Mouse (Mus musculus) gastrocnemius, postnatal 25 days (tissue): ENCODE measurements around the gene Nmt2. TPM values are rescaled to one million over a fixed set of nuclear protein-coding genes. Genes with fewer than 3 reads are reported as not detected.
A peak's percentile ranks its signal among the peaks of the same experiment; 100 is the strongest.

Experiments used
- DNase-seq: peaks from one replicate; pipeline ENCODE4 v3.0.0; 2022
- total RNA-seq, 2 experiments: library from RNA; stranded (reverse); gene quantifications; 1 replicate in 1 of 2; 2 replicates in 1 of 2; pipeline ENCODE4 v1.2.3; 2021

Gene Nmt2
- total RNA-seq, 2 experiments from 2014 or later, result 8.1 to 8.5 TPM

DNA sequence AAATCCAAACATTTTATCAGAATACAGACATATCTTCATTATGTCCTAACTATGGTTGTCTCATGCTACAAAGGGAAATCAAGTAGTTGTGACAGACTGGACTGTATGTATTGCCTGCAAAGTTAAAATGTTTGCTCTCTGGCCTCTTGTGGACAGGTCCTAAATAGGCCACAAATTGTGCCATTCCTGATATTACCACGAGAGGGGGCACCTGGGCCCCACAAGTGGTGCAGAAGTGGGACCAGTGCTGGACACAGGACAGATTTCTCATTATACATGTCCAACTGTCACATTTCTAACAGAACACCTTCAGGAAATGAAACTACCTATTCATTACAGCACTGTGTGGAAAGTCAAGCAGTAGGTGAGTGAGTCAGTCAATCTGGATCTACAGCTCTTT, 43.3 kb downstream of the Nmt2 start:
- peak; percentile 29 for DNase-seq

DNA sequence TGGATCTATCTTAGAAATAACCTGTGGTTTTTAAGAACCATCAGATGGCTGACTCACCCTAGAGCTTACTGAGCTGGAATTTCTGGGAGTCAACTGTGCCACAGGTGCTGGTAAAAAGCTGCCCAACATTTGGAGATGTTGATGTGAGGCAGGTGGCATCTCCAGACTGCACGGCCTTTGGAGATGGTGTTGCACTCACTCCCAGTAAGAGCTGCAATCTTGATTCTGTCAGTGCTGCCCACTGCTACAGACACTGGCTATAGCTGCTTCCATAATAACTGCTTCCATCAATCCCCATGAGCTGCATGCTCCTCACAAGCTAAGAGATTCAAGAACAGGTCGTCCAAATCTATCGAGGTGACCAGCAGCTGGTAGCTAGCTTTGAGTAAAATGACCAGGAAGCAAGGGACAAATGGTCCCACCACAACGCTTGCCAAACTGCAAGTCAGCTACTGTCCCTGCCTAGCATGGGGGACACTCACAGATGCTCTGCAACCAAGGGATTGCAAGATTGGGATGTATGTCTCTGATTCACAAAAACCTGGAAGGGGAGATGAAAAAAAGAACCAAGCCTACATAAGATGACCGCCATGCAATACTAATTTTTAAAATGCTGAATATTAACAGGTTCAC, 47.2 kb downstream of the Nmt2 start:
- no peak for DNase-seq

GRCm38 (mm10) chr2:3332056-3332455, 48.0 kb downstream of the Nmt2 start:
- DNase-seq, result no peak

- peak; percentile 96 for DNase-seq
These were observed 48.7 kb downstream of the Nmt2 start, which contains the start of gene Rpp38 for GRCm38 (mm10) chr2:3332484-3333242. Rpp38 (minus strand) TSS chr2:3332643.

- DNase-seq, result no peak
These were observed 49.7 kb downstream of the Nmt2 start for GRCm38 (mm10) chr2:3333761-3334160.

- peak; percentile 22 for DNase-seq
These were observed 51.7 kb downstream of the Nmt2 start, which contains the start of gene Acbd7 for GRCm38 (mm10) chr2:3335611-3336301. Acbd7 (plus strand) TSS chr2:3336168.

GRCm38 (mm10) chr2:3348422-3348821, 64.4 kb downstream of the Nmt2 start:
- DNase-seq, result no peak

GRCm38 (mm10) chr2:3348919-3349318, 64.9 kb downstream of the Nmt2 start:
- DNase-seq, result no peak

DNA sequence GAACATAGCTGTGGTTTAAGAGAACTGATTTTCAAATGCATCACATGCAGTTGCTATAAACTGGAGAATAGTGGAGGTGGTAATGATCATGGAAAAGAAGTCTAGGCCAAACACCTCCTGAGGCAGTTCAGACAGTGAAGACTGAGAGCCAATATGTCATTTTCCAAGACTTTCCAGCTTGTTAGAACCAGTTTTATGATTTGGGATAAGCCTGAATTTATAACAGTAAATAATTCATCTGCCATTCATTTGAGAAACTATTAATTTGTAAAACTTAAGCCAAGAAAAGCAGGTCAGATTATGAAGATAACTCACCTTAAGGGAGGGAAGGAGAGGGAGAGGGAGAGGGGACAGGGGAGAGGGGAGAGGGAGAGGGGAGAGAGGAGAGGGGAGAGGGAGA, 69.1 kb downstream of the Nmt2 start:
- no peak for DNase-seq

GRCm38 (mm10) chr2:3355793-3356192, 71.8 kb downstream of the Nmt2 start:
- no peak for DNase-seq

- no peak for DNase-seq
These were observed 72.3 kb downstream of the Nmt2 start for GRCm38 (mm10) chr2:3356311-3356710.

DNA sequence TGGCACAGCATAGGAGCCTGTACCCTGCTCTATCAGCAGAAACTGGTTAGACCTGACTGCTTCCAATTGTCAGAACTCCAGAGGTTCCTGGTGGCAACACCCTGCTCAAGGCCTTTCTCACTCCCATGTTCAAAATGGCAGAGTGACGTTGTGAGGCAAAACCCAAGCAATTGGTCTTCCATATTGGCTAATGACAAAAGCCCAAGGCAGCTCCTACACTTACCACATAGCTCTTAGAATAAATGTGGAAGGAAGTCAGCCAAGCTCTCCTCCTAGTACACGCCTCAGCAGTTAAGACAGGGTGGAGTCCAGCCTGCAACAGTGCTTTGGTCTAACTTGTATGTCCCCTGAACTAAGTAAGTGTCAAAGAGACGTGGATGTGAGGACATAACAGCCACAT, 73.9 kb downstream of the Nmt2 start:
- DNase-seq, result no peak

DNA sequence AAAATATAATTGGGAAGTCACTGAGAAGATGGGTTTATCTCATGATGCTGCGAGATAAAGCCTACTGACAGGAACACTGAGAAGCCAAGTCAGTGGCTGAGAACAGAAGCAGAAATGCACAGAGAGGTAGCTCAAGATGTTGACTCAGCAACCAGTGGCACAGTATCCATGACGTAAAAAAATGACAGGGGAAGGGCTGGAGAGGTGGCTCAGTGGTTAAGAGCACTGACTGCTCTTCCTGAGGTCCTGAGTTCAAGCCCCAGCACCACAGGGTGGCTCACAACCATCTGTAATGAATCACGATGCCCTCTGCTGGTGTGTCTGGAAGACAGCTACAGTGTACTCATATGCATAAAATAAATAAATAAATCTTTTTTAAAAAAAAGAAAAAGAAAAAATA, 77.1 kb downstream of the Nmt2 start:
- DNase-seq, result no peak

GRCm38 (mm10) chr2:3365127-3365526, 81.1 kb downstream of the Nmt2 start:
- DNase-seq, result no peak

Other genes with a start within 250 kb of the Nmt2 start
- gene Fam171a1, start 170.0 kb upstream of the Nmt2 start, total RNA-seq, result 1 to 10 TPM; 3.9 to 4.7 TPM
- gene Rpp38, start 48.4 kb downstream of the Nmt2 start, total RNA-seq, result 1 to 10 TPM; 4.6 to 5.3 TPM
- gene Acbd7, start 52.0 kb downstream of the Nmt2 start, total RNA-seq, result under 1 TPM in 1 of 2 experiments, not detected in 1; 0.59 TPM
- gene Olah, start 113.0 kb downstream of the Nmt2 start, total RNA-seq, result not detected
- not detected for gene Meig1, start 138.4 kb downstream of the Nmt2 start, total RNA-seq
- gene Dclre1c, start 139.9 kb downstream of the Nmt2 start, total RNA-seq, result 1 to 10 TPM; 1.8 to 3.0 TPM
- gene Suv39h2, start 190.8 kb downstream of the Nmt2 start, total RNA-seq, result under 1 TPM; 0.72 to 0.84 TPM
- gene Gm45902, start 228.6 kb downstream of the Nmt2 start, total RNA-seq, result under 1 TPM; 0.75 to 0.97 TPM
- 10 to 100 TPM; 12.6 to 13.2 TPM for gene Hspa14, start 228.6 kb downstream of the Nmt2 start, total RNA-seq
- 10 to 100 TPM; 32.7 to 39.1 TPM for gene Cdnf, start 228.8 kb downstream of the Nmt2 start, total RNA-seq